Mouse (Mus musculus) embryonic facial prominence, embryonic 15.5 days (tissue): ENCODE data around the gene Gpm6b. TPM values are rescaled to one million over a fixed set of nuclear protein-coding genes. Genes with fewer than 3 reads are reported as not detected.

ENCODE experiments used
- ATAC-seq: fragments of 200-750 bp; cut with Nextera tagmentation; 2 replicates; pipeline ENCODE4 v1.8.0; 2017; ENCODE audit warnings: low read depth, moderate TSS enrichment; ENCODE audit not compliant: insufficient number of reproducible peaks, low FRiP score, low TSS enrichment
- H3K27ac ChIP-seq: fragments of 300-500 bp; sonication (generic); replicated peaks from 2 replicates; pipeline ENCODE4 v1.5.1; 2015; ENCODE audit warnings: mild to moderate bottlenecking, inconsistent platforms
- H3K27me3 ChIP-seq: fragments of 300-500 bp; sonication (generic); 2 replicates; pipeline ENCODE4 v1.6.1; 2015; ENCODE audit warnings: inconsistent platforms
- H3K36me3 ChIP-seq: fragments of 300-500 bp; sonication (generic); 2 replicates; pipeline ENCODE4 v1.6.1; 2015; ENCODE audit warnings: mild to moderate bottlenecking, inconsistent platforms
- H3K4me1 ChIP-seq: fragments of 300-500 bp; sonication (generic); 2 replicates; pipeline ENCODE4 v1.6.1; 2015; ENCODE audit warnings: inconsistent platforms
- H3K4me2 ChIP-seq: fragments of 300-500 bp; sonication (generic); replicated peaks from 2 replicates; pipeline ENCODE4 v1.6.1; 2015; ENCODE audit warnings: mild to moderate bottlenecking, inconsistent platforms
- H3K4me3 ChIP-seq: fragments of 300-500 bp; sonication (generic); replicated peaks from 2 replicates; pipeline ENCODE4 v1.5.1; 2015; ENCODE audit warnings: mild to moderate bottlenecking, inconsistent platforms
- H3K9ac ChIP-seq: fragments of 300-500 bp; sonication (generic); 2 replicates; pipeline ENCODE4 v1.6.1; 2015; ENCODE audit warnings: inconsistent platforms
- H3K9me3 ChIP-seq: fragments of 300-500 bp; sonication (generic); replicated peaks from 2 replicates; pipeline ENCODE4 v1.6.1; 2016; ENCODE audit warnings: inconsistent platforms
- WGBS: fragments of 180-500 bp; shearing (Covaris S2); methylation state at CpG from one replicate; pipeline ENCODE4 v1.1.7; 2015; 5-methylcytosine and 5-hydroxymethylcytosine counted together
- polyA plus RNA-seq: library from polyadenylated mRNA; unstranded; fragments of >200 nt; fragmentation: Nextera tagmentation; extraction: Ambion mirVana; gene quantifications from 2 replicates; pipeline ENCODE4 v1.2.1, GENCODE M21; 2015

Gene Gpm6b
- polyA plus RNA-seq, 1 experiment from 2014 or later = 27.8 TPM

DNA sequence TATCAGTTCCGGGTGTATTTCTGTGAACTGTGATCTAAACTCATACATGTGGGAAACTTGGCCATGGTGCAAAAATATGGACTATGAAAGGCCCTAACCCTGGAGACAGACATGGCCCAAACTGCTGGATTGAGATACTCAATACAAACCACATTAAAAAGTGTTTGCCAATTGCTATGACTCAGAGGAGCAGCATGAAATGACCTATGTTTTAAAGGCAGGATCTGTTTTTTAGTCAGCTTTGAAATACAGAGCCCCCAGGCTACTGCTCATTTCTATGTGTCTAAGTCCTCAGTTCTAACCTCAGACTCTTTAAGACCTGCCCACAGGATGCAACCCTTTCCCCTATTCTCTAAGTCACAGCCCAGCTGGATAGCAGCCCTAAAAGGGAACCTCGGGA is 2.6 kb upstream of the Gpm6b start:
- Histone ChIP-seq H3K4me2 (no peak overlapping the region), H3K27me3 (peaks cover 27% of the 10 kb centered on the region), H3K4me3 (no peak overlapping the region), H3K27ac (no peak overlapping the region), H3K4me1 (no peaks in the 10 kb centered on the region), H3K36me3 (no peaks in the 10 kb centered on the region), H3K9me3 (no peaks in the 10 kb centered on the region), H3K9ac (no peak overlapping the region)
- WGBS = 37% methylated on average over 2 of the region's 2 CpGs
- ATAC-seq = no peak

DNA sequence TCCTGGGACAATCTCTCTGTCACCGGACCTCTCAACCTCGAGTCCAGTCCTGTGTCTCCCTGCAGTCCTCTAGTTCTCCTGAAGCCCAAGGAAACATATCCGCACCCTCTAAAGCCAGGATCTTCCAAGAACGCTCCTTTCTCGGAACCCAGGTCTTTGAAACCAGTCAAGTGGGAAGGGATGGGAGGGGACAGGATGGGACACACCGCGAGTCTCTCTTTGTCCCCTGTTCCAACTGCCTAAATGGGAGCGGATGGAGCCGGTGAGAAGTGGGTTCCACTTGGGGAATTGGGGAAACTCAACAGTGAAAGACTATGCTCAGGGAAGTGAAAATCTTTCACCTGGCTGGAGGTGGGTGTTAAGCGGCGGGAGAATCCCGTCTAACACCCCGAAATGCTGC is 809 bp downstream of the Gpm6b start:
- peak overlapping the region; percentile 15; the same call in 1 of the 2 replicates for H3K9ac ChIP-seq
- H3K36me3 ChIP-seq = no peaks in the 10 kb centered on the region
- ATAC-seq = no peak
- peak overlapping the region; percentile 53 for H3K4me3 ChIP-seq
- no peaks in the 10 kb centered on the region for H3K4me1 ChIP-seq
- 23% methylated on average over 13 of the region's 13 CpGs for WGBS
- H3K4me2 ChIP-seq = peak overlapping the region; percentile 91
- no peaks in the 10 kb centered on the region for H3K9me3 ChIP-seq
- H3K27ac ChIP-seq = no peak overlapping the region
- H3K27me3 ChIP-seq = peaks cover 25% of the 10 kb centered on the region

DNA sequence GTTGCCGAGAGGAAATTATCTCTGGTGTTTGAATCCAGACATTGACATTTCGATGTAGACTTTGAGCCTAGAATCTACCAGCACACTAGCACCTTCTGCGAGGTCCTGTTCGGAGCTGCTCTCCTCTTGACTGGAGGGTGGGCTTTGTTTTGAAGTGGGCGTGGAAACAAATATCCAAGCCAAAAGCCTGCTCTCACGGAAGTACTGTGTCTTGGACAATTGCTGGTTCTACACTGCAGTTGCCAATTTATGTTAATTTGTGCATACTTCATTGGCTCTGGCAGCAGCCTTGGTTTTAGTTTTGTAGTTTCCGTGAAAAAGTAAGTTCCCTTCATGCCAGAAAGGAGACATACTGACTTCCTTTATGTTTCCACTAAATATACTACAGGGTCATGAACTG is 2.0 kb downstream of the Gpm6b start:
- Histone ChIP-seq H3K27me3 (peaks cover 27% of the 10 kb centered on the region), H3K4me3 (no peak overlapping the region), H3K4me2 (no peak overlapping the region), H3K9ac (no peak overlapping the region), H3K4me1 (no peaks in the 10 kb centered on the region), H3K9me3 (no peaks in the 10 kb centered on the region), H3K27ac (no peak overlapping the region), H3K36me3 (no peaks in the 10 kb centered on the region)
- 46% methylated on average over 7 of the region's 7 CpGs for WGBS
- ATAC-seq = no peak

DNA sequence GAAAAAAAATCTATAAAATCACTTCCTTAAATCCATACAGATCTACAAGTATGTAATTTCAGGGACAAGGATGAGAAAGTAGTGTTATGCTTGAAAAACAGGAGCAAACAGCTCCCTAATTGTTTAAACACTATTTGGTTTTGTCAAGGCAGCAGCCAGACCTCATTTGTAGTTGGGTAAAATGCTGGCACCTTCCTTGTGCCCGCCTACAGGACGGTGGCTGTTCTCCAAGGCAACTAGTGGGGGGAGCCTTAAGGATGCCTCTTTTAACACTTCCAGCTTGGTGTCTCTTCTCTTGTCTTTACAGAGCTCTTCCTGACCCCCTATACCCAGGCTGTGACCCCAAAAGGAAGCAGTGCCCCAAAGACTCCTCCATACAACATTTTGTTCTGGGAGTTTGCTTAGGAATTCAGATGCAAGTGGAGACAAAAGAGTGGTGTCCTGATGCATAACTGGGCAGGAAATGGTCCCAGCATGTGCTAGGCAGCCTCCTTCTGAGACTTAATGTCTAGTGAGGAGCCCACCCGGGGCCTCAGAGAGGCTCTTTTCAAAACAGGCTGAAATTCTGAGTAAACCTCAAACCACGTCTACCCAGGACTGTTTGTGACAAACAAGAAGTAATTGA is 4.7 kb downstream of the Gpm6b start:
- Histone ChIP-seq H3K27me3 (peaks cover 13% of the 10 kb centered on the region; the same call in 1 of the 2 replicates), H3K36me3 (no peaks in the 10 kb centered on the region), H3K27ac (no peak overlapping the region), H3K9me3 (no peaks in the 10 kb centered on the region), H3K4me1 (no peaks in the 10 kb centered on the region), H3K4me2 (no peak overlapping the region), H3K9ac (no peak overlapping the region), H3K4me3 (no peak overlapping the region)
- no peak for ATAC-seq
- 58% methylated on average over 4 of the region's 4 CpGs for WGBS

DNA sequence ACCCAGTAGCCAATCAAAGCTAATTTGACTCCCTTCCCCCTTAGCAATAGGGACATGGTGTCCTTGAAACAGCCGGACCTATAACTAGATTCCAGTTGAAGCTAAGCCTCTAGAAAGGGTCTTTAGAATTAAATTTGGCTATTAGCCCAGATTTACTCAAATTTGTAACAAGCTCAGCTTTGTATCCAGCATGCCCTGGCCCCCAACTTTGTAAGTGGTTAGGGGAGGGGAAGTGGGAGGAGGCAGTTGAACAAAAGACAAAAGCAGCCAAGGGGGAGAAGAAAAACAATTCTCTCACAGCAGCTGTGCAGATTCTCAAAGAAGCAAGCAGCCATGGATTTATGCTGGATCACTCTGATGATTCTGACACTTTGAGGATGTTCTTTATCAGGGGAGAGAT is 32.8 kb downstream of the Gpm6b start:
- Histone ChIP-seq H3K27me3 (0 out of 2 replicates have a peak, but pooled peaks cover 3% of the 10 kb centered on the region), H3K4me3 (no peak overlapping the region), H3K9ac (no peak overlapping the region), H3K27ac (no peak overlapping the region), H3K4me1 (no peaks in the 10 kb centered on the region), H3K9me3 (no peaks in the 10 kb centered on the region), H3K36me3 (no peaks in the 10 kb centered on the region), H3K4me2 (no peak overlapping the region)
- ATAC-seq = no peak
- 29% methylated on average over 1 of the region's 1 CpGs for WGBS

DNA sequence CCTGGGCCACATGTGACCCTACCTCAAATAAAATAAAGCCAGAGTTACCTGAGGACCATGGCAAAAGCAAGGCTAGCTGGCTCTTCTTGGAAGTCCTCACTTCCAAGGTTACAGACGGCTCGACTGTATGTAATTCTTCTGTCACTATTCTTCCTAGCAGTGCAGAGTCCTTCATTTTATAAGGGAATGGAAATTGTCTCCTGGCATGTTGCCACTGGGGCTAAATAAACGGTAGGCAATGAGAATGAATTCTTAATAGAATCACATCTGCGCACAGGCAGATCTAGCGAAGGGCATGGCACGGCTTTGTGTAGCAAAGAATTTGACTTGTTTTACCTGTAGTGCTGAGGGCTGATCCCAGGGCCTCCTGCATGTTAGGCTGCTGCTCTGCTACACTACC is 33.9 kb downstream of the Gpm6b start:
- Histone ChIP-seq H3K36me3 (no peaks in the 10 kb centered on the region), H3K9me3 (no peaks in the 10 kb centered on the region), H3K4me2 (no peak overlapping the region), H3K4me1 (no peaks in the 10 kb centered on the region), H3K4me3 (no peak overlapping the region), H3K27me3 (0 out of 2 replicates have a peak, but pooled peaks cover 3% of the 10 kb centered on the region), H3K9ac (no peak overlapping the region), H3K27ac (no peak overlapping the region)
- 74% methylated on average over 6 of the region's 6 CpGs for WGBS
- no peak for ATAC-seq

DNA sequence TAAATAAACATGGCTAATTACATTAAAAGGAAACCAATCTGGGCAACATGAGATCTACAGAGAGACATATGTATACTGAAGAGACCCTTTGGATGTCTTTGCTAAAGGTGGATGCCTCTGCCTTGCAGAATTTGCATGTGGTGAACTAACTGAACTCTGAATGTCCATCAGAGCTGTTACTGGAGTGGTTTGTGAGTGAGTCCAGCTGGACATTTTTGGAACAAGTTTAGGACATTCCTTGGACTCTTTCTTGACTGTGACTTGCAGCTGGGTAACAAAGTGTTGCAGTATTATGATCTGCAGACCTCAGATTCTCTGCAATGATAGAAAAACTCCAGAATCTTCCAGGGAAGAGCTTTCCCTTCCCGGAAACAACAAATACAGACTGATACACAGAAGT is 41.1 kb downstream of the Gpm6b start:
- H3K4me2 ChIP-seq = no peak overlapping the region
- 63% methylated on average over 1 of the region's 1 CpGs for WGBS
- ATAC-seq = no peak
- no peaks in the 10 kb centered on the region for H3K36me3 ChIP-seq
- no peaks in the 10 kb centered on the region for H3K9me3 ChIP-seq
- no peak overlapping the region for H3K9ac ChIP-seq
- H3K27me3 ChIP-seq = no peaks in the 10 kb centered on the region
- H3K27ac ChIP-seq = no peak overlapping the region
- H3K4me1 ChIP-seq = no peaks in the 10 kb centered on the region
- no peak overlapping the region for H3K4me3 ChIP-seq

DNA sequence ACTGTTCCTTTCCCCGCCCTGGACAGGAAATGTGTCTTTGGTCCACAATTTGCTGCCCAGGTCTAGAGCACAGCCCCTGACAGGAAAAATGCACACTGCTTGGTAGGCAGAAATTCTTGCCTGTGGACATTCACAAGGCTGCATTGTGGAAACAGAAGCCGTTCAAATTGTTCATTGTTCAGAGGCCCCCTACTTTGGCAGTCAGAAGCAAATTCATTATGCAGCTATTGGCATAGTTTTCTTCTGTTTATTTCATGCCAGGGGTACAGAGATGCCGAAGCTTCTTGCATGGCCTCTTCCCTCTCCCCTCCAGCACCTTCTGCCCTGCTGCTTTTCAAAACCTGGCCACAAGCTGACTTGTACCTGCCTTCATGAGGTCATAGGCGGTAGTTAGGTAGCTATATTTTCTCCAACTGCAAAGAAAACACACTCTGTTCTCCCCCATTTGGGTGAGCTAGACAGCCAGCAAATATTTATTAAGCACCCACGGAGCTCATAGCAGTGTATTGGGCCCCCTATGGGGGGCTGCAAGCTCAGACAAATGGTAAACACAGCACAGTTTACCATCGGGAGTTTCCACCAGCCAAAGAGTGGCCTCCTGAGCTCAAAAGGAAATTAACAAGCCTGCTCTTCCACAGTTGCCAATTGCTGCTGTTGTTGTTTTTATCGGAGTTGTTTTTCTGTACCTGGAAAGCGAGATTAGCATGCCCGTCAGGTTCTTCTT is 48.2 kb downstream of the Gpm6b start:
- Histone ChIP-seq H3K4me3 (no peak overlapping the region), H3K27ac (no peak overlapping the region), H3K9ac (no peak overlapping the region), H3K9me3 (no peaks in the 10 kb centered on the region), H3K4me2 (no peak overlapping the region), H3K27me3 (peaks cover 17% of the 10 kb centered on the region), H3K4me1 (no peaks in the 10 kb centered on the region), H3K36me3 (no peaks in the 10 kb centered on the region)
- ATAC-seq = no peak
- 50% methylated on average over 9 of the region's 9 CpGs for WGBS

DNA sequence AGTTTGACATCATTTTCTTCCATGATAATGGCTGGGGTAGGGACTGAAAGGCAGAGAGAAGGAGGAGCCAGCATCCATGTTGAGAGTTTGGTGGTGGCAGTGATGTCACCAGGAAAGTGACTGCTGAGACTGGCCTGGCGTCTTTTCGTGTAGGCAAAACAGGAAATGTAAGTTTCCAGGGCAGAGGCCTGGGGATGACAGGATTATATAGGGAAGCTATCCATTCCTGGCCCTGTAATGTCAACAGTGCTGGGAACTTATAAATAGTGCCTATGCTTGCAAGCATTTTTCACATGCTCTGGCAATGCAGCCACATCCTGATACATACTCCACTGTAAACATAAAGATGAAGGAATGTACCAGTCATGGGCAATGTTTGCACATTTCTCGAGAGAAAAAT is 52.6 kb downstream of the Gpm6b start:
- Histone ChIP-seq H3K4me3 (no peak overlapping the region), H3K9ac (no peak overlapping the region), H3K9me3 (no peaks in the 10 kb centered on the region), H3K4me1 (no peaks in the 10 kb centered on the region), H3K27me3 (peaks cover 17% of the 10 kb centered on the region), H3K36me3 (no peaks in the 10 kb centered on the region), H3K4me2 (no peak overlapping the region), H3K27ac (no peak overlapping the region)
- no peak for ATAC-seq
- 48% methylated on average over 3 of the region's 3 CpGs for WGBS

DNA sequence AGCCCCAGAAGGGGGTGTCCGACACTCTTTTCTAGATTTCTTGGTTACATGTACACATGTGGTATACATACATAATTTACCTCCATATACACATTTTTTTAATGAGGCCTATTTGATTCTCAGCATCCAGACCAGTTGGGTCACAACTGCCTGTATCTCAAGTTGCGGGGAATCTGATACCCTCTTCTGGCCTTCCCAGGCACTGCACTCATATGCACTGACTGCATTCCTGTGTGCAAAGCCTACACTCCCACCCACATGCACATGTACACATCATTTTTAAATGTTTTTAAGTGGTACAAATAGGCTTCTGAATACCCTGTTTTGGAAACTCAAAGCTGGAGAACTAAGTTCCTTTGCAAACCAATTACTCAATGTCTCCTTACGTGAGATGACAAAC is 54.8 kb downstream of the Gpm6b start:
- no peak overlapping the region for H3K4me2 ChIP-seq
- ATAC-seq = no peak
- no peak overlapping the region for H3K4me3 ChIP-seq
- 82% methylated on average over 3 of the region's 3 CpGs for WGBS
- no peaks in the 10 kb centered on the region for H3K4me1 ChIP-seq
- no peak overlapping the region for H3K27ac ChIP-seq
- H3K27me3 ChIP-seq = peaks cover 17% of the 10 kb centered on the region
- H3K9me3 ChIP-seq = no peaks in the 10 kb centered on the region
- no peaks in the 10 kb centered on the region for H3K36me3 ChIP-seq
- H3K9ac ChIP-seq = no peak overlapping the region

DNA sequence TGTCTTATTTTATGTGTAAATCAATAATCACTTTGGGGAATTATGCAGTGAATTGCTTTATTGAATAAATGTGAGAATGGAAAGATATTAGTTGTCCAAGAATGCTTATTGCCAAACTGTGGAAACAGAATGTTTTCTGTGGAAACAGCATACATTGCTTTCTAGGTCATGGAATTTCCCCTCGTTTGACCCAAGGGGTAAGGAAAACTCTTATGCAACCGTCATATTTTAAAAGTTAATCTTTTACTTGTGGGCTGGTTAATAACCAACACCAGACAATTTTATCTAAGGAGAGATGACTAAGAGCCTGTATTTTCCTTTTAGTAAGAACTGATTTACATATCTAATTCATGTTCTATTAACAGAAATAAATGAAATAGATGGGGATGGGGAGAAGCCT is 64.1 kb downstream of the Gpm6b start:
- no peaks in the 10 kb centered on the region; the same call in 1 of the 2 replicates for H3K27me3 ChIP-seq
- no peaks in the 10 kb centered on the region for H3K9me3 ChIP-seq
- WGBS = 47% methylated on average over 2 of the region's 2 CpGs
- H3K27ac ChIP-seq = no peak overlapping the region
- no peak for ATAC-seq
- no peaks in the 10 kb centered on the region for H3K36me3 ChIP-seq
- no peaks in the 10 kb centered on the region for H3K4me1 ChIP-seq
- no peak overlapping the region for H3K4me2 ChIP-seq
- no peak overlapping the region for H3K4me3 ChIP-seq
- no peak overlapping the region for H3K9ac ChIP-seq

DNA sequence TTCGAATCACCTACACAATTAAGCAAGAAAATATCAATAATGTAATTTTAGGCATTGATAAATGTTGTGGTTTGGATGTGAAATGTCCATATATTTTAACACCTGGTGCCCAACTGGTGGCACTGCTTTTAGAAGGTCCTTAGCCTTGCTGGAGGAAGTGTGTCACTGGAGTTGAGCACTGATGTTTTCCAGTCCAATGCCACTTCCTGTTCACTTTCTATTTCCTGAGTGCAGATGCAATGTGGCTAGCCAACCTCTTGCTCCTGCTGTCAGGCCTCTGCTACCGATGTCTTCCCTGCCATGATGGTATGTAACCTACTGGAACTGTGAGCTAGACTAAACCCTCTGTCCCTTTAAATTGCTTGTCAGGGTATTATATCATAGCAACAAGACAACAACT is 65.6 kb downstream of the Gpm6b start:
- 85% methylated on average over 2 of the region's 2 CpGs for WGBS
- H3K9me3 ChIP-seq = no peaks in the 10 kb centered on the region
- no peaks in the 10 kb centered on the region; the same call in none of the 2 replicates for H3K27me3 ChIP-seq
- no peaks in the 10 kb centered on the region for H3K4me1 ChIP-seq
- H3K27ac ChIP-seq = no peak overlapping the region
- ATAC-seq = no peak
- H3K4me3 ChIP-seq = no peak overlapping the region
- H3K4me2 ChIP-seq = no peak overlapping the region
- no peak overlapping the region for H3K9ac ChIP-seq
- H3K36me3 ChIP-seq = no peaks in the 10 kb centered on the region
